Comparison of ENCODE assay signal across 9 mouse cellular contexts in the genomic region with DNA sequence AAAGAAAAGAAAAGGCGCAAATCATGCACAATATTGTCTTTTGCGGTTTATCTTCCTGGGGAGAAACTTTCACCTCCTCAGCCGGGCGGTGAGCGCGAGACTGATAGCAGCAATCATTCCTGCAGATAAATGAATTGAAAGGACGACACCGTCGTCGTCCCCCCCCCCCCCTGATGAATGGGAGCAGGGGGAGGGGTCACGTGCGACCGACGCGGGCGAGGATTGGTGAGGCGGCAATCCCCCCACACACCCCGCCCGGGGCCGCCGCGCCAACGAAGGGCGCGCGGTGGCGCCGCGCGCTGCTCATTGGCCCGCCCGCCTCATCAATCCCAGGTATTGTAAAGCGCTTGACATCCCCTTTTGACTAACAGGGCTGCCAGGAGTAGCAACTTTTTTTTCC. TPM values are rescaled to one million over a fixed set of nuclear protein-coding genes. Genes with fewer than 3 reads are reported as not detected.
DNase-seq lines count a peak whose midpoint lies in the region; ATAC-seq and TF ChIP-seq lines count a peak whose summit lies in the region.
"Had no signal": no experiment of that assay in that cellular context is flagged by ENCODE, and none has a peak within 500 bp of the region (broad histone marks: within the 10 kb centered on the region; RNA-seq: fewer than 3 reads in every experiment).

Gene Zic1 (minus strand): TSS at position 147 of the 400 bp plus-strand sequence.

- no peak for ATAC-seq in heart, postnatal 0 days (ENCODE audit: insufficient read depth, low read depth)
- ATAC-seq in limb, embryonic 13.5 days (ENCODE audit: low FRiP score, low read depth): 0 out of 2 replicates have a peak, but pooled peaks have one; percentile 25
- no peak for ATAC-seq in stomach, embryonic 14.5 days (ENCODE audit: insufficient number of reproducible peaks, insufficient read depth, low FRiP score, low read depth)
- ATAC-seq: Patski had no signal

- TF ChIP-seq EP300 in heart, postnatal 0 days (IDR thresholded peaks at IDR 0.05; ENCODE audit: low read depth): no peak

- no peak within 1 kb of the TSS for H3K9ac ChIP-seq in heart, postnatal 0 days (replicated peaks; ENCODE audit: low read depth, low read length)
- 0 out of 2 replicates have a peak within 1 kb of the TSS, but pooled peaks have one; percentile 31 for H3K9ac ChIP-seq in limb, embryonic 13.5 days
- H3K9ac ChIP-seq in stomach, embryonic 14.5 days (replicated peaks; ENCODE audit: low read depth, low read length): no peak within 1 kb of the TSS

- no peaks in the 10 kb centered on the region for H3K36me3 ChIP-seq in heart, postnatal 0 days (replicated peaks; ENCODE audit: control insufficient read depth, insufficient read depth, low read length)
- H3K36me3 ChIP-seq in limb, embryonic 13.5 days: no peaks in the 10 kb centered on the region
- no peaks in the 10 kb centered on the region for H3K36me3 ChIP-seq in stomach, embryonic 14.5 days (ENCODE audit: control insufficient read depth, insufficient read depth, low read length)

- H3K9me3 ChIP-seq in heart, postnatal 0 days (replicated peaks; ENCODE audit: control insufficient read depth, low read length): 0 out of 2 replicates have a peak, but pooled peaks cover 5% of the 10 kb centered on the region
- H3K9me3 ChIP-seq in limb, embryonic 13.5 days: no peaks in the 10 kb centered on the region
- no peaks in the 10 kb centered on the region for H3K9me3 ChIP-seq in stomach, embryonic 14.5 days (ENCODE audit: control insufficient read depth, low read depth, low read length)

- no peak for TF ChIP-seq POLR2A in embryonic fibroblast, embryonic 13.5 days (IDR thresholded peaks at IDR 0.05; ENCODE audit: low read depth, low read length)

- H3K27ac ChIP-seq in heart, postnatal 0 days (ENCODE audit: low read depth): no peak within 1 kb of the TSS
- H3K27ac ChIP-seq in embryonic fibroblast, embryonic 13.5 days (ENCODE audit: insufficient read depth, low read length): peak within 1 kb of the TSS; percentile 34; the same call in 1 of the 2 replicates
- H3K27ac ChIP-seq in limb, embryonic 13.5 days: no peak within 1 kb of the TSS
- H3K27ac ChIP-seq in stomach, embryonic 14.5 days (ENCODE audit: low read length): no peak within 1 kb of the TSS

- DNase-seq in heart, postnatal 0 days (ENCODE audit: low spot score): no peak
- no peak for DNase-seq in heart, adult 11 months
- DNase-seq in brain, adult 2 months (ENCODE audit: low read depth, low spot score): peak; percentile 95
- DNase-seq in thymus, postnatal 10 days (ENCODE audit: low spot score in 2 of 2): no peak
- no peak for DNase-seq in frontal cortex, postnatal 14 days (ENCODE audit: low spot score in 2 of 2)

- peaks cover 100% of the 10 kb centered on the region for H3K27me3 ChIP-seq in heart, postnatal 0 days (ENCODE audit: control insufficient read depth, insufficient read depth, low read length)
- H3K27me3 ChIP-seq in limb, embryonic 13.5 days: peaks cover 95% of the 10 kb centered on the region
- peaks cover 55% of the 10 kb centered on the region for H3K27me3 ChIP-seq in stomach, embryonic 14.5 days (ENCODE audit: control insufficient read depth, insufficient read depth, low read length)

- TF ChIP-seq CTCF in heart, postnatal 0 days (IDR thresholded peaks at IDR 0.05; ENCODE audit: low read depth): no peak
- TF ChIP-seq CTCF in embryonic fibroblast, embryonic 13.5 days (IDR thresholded peaks at IDR 0.05; ENCODE audit: borderline replicate concordance, insufficient read depth, low read length): no peak

- peak within 1 kb of the TSS; percentile 55 for H3K4me2 ChIP-seq in heart, postnatal 0 days (ENCODE audit: low read depth, low read length)
- H3K4me2 ChIP-seq in limb, embryonic 13.5 days (replicated peaks): peak within 1 kb of the TSS; percentile 50
- H3K4me2 ChIP-seq in stomach, embryonic 14.5 days (replicated peaks; ENCODE audit: low read depth, low read length): peak within 1 kb of the TSS; percentile 14; the same call in 1 of the 2 replicates

- WGBS in heart, postnatal 0 days: 4% methylated on average over 26 of the region's 33 CpGs
- WGBS in limb, embryonic 13.5 days: 0% methylated on average over 32 of the region's 33 CpGs
- WGBS in stomach, embryonic 14.5 days: 2% methylated on average over 33 of the region's 33 CpGs

- peak within 1 kb of the TSS; percentile 45 for H3K4me3 ChIP-seq in heart, postnatal 0 days (ENCODE audit: low read depth, low read length)
- peak within 1 kb of the TSS; percentile 38 for H3K4me3 ChIP-seq in embryonic fibroblast, embryonic 13.5 days (ENCODE audit: insufficient read depth, low read length)
- peak within 1 kb of the TSS; percentile 34 for H3K4me3 ChIP-seq in limb, embryonic 13.5 days
- H3K4me3 ChIP-seq in stomach, embryonic 14.5 days (ENCODE audit: low read depth, low read length): peak within 1 kb of the TSS; percentile 17

- H3K4me1 ChIP-seq in heart, postnatal 0 days (ENCODE audit: control insufficient read depth, insufficient read depth): peaks cover 6% of the 10 kb centered on the region; the same call in 1 of the 2 replicates
- H3K4me1 ChIP-seq in embryonic fibroblast, embryonic 13.5 days (ENCODE audit: control insufficient read depth, insufficient read depth, low read length): no peaks in the 10 kb centered on the region
- peaks cover 14% of the 10 kb centered on the region; the same call in 1 of the 2 replicates for H3K4me1 ChIP-seq in limb, embryonic 13.5 days
- 0 out of 2 replicates have a peak, but pooled peaks cover 4% of the 10 kb centered on the region for H3K4me1 ChIP-seq in stomach, embryonic 14.5 days (ENCODE audit: control insufficient read depth, insufficient read depth, low read length)

RNA-seq across cellular contexts. Expression of gene Zic1, which starts in this region (rescaled TPM):
- not detected in 2 replicates for total RNA-seq in heart, postnatal 0 days (2014; rRNA removed; ENCODE audit: low replicate concordance)
- polyA plus RNA-seq in heart, postnatal 0 days (2015; fragmentation: Nextera tagmentation; extraction: Ambion mirVana): not detected in 2 replicates
- polyA plus RNA-seq in embryonic fibroblast, embryonic 13.5 days (2011; ENCODE audit: insufficient read length, low read depth, missing spikeins): 4.0 and 8.9 TPM in 2 replicates
- 0.22 and 0.28 TPM in 2 replicates for polyA plus RNA-seq in limb, embryonic 13.5 days (2015; fragmentation: Nextera tagmentation; extraction: Ambion mirVana)
- polyA plus RNA-seq in stomach, embryonic 14.5 days (2014; fragmentation: Nextera tagmentation; extraction: Ambion mirVana): not detected in 2 replicates
- polyA plus RNA-seq: Patski had no signal

Comparison
In these comparisons a context has a peak if more than half of its experiments do, and no peak if none do; other contexts are left out.
1. Peak in ATAC-seq, H3K4me3 ChIP-seq, H3K9ac ChIP-seq and H3K4me2 ChIP-seq in limb, embryonic 13.5 days; RNA of the gene not detected or under 1 TPM.